Mouse (Mus musculus) cerebellum, adult 11-12 months (tissue): ENCODE data around the gene Gm11111.

Source experiments
- DNase-seq: peaks from one replicate; pipeline ENCODE4 v3.0.0; 2022

Gm11111 gene

DNA sequence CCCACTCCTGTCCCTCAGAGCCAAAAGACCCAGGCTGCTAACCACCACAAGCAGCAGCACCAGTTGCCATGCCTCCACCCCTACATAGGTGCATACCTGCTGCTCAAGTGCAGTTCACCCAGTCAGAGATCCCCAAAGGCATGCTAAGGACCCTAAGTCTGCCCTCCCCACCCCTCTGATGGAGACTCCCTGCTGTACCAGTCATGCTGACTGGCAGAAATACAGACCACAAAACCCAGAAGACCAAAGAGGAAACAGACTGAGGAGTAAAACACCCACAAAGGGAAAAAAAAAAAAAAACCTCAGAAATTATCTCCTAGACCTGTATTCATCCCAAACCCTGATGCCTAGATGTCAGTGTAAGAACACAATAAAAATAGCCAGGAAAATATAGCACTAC is 33.4 kb downstream of the Gm11111 start:
- DNase-seq = no peak
